Mouse (Mus musculus) right cerebral cortex, postnatal 36 days (tissue): Measurements from ENCODE around the gene Akap9.
A peak's percentile ranks its signal among the peaks of the same experiment; 100 is the strongest.
"Not testable (repeated sequence)": the region's sequence is repeated elsewhere in the genome, so short reads cannot be mapped to it uniquely, and the experiment has no call there.

Experiments used
- DNase-seq, 2 experiments: peaks; one replicate each; pipeline ENCODE4 v3.0.0; 2022; ENCODE audit warnings: low spot score in 2 of 2, mixed read lengths in 1 of 2

The Akap9 gene

GRCm38 (mm10) chr5:3927801-3928689 is at the start of gene Akap9:
Gene Akap9 (plus strand): TSS chr5:3928054.
- peak; percentile 46 to 48 for DNase-seq

DNA sequence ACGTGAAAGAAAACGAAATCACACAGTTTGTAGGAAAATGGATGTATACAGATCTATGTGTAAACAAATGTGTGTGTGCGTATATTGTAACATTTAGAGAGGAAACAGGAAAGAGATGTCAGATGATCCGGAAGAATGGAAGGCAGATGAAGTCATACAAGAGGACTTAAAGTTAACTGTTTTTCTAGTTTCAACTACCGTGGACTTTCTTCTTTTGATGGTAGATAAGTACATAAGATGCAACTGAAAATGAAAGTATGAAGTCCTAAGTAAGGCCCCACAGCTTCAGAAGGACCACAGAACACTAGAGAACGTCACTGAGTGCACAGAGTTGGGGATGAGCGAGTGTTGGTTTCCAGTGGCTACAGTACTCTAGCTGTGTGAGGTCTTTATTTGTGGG is 41.0 kb upstream of the Akap9 start:
- not testable (repeated sequence) for DNase-seq

DNA sequence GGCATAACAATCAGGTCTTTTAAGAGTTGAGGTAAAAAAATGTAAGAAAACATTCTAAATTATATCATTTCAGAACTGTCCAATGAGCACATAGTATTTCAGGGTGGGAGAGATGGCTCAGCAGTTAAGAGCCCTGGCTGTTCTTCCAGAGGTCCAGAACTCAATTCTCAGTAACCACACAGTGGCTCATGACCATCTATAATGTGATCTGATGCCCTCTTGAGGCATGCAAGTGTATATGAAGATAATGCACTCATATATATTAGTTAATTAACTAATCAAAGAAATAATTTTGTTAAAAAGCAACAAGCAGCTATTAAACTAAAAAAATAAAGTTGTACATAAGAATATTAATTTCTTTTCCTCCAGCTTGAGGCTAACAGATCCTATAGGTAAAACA is 38.7 kb upstream of the Akap9 start:
- DNase-seq = no peak

- peak; percentile 3 to 17 for DNase-seq
Observed at GRCm38 (mm10) chr5:3893459-3894293, 34.2 kb upstream of the Akap9 start, which contains the start of gene Mterf1a. Gene Mterf1a (minus strand): TSS chr5:3893933.

DNA sequence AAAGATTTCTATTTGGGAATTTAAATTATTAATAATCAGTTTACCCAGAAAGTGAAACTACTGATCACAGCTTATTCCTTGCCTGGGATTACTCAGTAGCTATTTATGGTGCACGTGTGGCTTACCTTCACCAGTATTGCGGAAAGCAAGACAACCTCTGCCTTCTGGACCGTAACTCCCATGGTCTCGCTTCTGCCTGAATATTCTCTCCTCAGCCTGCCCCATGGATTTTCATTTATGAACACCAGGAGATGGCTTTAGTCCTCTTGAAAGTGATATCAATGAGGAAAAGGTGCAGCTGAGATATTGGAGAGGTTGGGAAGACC is 33.6 kb upstream of the Akap9 start:
- DNase-seq = not testable (repeated sequence)

DNA sequence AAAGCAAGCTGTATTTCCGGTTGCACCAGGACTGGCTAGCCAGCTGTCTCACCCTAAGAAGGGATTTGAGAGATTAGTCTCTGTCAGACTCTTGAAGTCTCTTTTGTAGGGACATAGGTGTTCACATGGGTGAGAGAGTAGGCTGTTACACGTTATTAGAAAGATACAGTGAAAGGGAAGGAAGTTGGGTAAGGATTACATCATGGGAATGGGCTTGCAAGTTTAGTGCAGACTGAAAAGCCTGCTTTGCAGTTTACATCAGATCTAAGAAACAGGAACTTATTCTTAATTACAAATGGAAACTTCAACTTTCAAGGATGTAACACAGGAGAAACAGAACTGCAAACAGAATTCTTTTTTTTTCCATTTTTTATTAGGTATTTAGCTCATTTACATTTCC is 22.4 kb upstream of the Akap9 start:
- DNase-seq = no peak

GRCm38 (mm10) chr5:3922350-3922749 is 5.5 kb upstream of the Akap9 start:
- DNase-seq = no peak

DNA sequence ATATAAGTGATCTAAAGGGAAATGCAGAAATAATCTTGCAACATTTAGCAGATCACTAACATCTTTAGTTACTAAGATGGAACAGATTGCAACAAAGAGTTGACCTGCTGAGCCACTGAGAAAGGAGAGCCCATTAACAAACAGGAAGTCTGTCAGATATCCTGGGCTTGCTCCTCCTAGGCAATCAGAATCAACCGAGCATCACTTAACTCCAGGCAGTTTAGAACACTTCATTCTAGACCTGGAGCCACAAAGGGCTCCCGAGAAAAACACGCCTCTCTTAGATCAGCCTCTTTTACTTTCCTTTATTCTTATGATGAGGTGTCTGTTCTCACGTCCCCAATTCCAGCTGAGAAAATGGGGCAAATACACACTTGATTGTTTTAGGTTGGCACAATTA is 1.2 kb upstream of the Akap9 start:
- DNase-seq = no peak

DNA sequence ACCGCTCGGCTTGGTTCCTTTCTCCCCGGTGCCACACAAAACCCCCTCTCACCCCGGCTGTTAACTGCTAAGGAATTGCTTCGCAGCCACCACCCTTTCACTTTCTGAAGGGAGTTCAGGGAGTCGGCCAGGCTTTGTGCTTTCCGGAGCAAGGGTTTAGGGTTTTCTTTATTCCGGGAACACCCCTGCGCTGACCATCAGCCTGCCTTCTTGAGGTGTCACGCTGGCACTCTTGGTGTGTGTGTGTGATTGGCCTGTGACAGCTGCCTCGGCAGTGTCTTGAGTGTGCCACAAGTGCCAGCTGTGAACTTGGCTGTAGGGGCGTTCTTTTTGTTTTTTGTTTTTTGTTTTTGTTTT is 814 bp downstream of the Akap9 start:
- no peak for DNase-seq

- no peak for DNase-seq
Observed at GRCm38 (mm10) chr5:3930760-3931159, 2.9 kb downstream of the Akap9 start.

DNA sequence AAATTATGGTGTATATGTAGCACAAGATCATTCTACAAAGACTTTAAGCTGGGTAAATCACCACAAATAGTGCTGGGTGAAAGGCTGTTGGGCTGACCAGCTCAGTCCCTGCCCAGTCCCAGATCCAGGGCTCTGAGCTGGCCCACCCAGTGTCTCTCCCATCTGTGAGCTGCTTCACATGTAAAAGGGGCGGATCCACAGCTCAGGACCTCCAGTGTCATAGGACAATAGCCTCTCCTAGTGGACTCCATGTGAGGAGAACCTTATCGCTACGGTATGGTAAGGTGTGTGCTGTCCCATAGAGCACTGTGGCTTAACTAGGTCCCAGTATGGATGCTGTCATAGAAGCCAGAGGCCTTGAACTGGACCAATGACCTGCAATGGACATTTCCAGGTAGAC is 3.8 kb downstream of the Akap9 start:
- no peak for DNase-seq

GRCm38 (mm10) chr5:3933551-3933950 is 5.7 kb downstream of the Akap9 start:
- no peak for DNase-seq

DNA sequence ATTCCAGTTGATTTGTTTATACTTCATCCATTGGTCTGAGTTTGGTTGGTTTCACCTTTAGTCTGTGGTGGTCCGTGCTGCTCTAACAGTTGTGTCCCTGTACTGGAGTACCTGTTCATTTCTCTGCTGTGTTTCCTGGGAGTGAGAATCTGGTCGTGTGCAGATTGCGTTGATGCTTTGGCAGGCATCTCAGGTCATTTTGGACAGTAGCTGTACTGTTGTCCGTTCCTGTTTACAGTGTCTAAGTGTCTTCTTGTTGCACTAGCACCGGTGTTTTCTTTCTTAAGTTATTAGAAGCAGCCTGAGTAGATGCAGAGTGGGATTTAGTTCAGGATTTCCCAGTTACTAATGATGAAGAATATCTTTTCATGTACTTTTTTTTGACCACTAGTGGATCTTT is 7.4 kb downstream of the Akap9 start:
- no peak for DNase-seq

GRCm38 (mm10) chr5:3935778-3936554 is 8.1 kb downstream of the Akap9 start:
- no peak for DNase-seq

DNA sequence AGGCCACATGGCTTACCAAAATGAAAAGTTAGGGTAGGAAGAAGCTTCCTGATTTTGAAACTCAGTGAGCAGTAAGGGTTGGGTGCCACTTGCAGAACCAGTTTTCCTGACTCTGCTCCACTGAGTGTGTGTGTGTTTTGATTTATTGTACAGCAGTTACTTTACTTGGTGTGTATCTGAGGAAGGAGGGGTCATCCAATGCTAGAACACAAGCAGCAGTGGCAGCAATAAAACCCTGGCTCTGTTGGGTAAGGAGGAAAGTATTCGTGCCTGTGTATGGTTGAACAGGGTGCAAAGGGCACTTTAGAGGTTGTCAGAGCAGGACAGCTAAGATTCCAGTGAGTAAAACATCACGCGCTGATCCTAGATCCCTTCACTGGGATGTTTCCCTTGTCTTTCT is 11.1 kb downstream of the Akap9 start:
- DNase-seq = no peak

- no peak for DNase-seq
Observed at GRCm38 (mm10) chr5:3939335-3939734, 11.5 kb downstream of the Akap9 start.

- no peak for DNase-seq
Observed at GRCm38 (mm10) chr5:3941240-3941639, 13.4 kb downstream of the Akap9 start.

- not testable (repeated sequence) for DNase-seq
Observed at GRCm38 (mm10) chr5:3943169-3943568, 15.3 kb downstream of the Akap9 start.

- no peak for DNase-seq
Observed at GRCm38 (mm10) chr5:3952498-3952897, 24.6 kb downstream of the Akap9 start.

GRCm38 (mm10) chr5:3954541-3954940 is 26.7 kb downstream of the Akap9 start:
- no peak for DNase-seq

GRCm38 (mm10) chr5:3961286-3961685 is 33.4 kb downstream of the Akap9 start:
- DNase-seq = no peak

DNA sequence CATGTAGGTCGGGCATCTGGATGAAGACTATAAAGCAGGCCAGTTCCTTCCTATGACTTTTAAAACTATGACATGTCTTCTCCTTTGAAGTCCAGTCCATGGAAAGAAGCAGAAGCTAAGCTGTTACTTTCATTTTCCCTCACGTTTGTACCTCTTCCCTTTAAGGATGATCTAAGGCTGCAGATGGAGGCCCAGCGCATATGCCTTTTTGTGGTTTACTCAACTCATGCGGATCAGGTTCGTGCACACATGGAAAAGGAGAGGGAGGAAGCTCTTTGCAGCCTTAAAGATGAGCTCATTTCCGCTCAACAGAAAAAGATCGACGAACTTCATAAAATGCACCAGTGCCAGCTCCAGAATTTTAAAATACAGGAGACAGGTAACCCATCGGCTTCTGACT is 40.6 kb downstream of the Akap9 start:
- DNase-seq = no peak
